Mouse (Mus musculus) fibroblast of lung, adult 2 months (primary cell): ENCODE measurements around the gene S1pr2.
A peak's percentile ranks its signal among the peaks of the same experiment; 100 is the strongest.

Source experiments
- DNase-seq: peaks from one replicate; pipeline ENCODE4 v3.0.0-alpha.2; 2011; ENCODE audit warnings: low read depth

The S1pr2 gene

DNA sequence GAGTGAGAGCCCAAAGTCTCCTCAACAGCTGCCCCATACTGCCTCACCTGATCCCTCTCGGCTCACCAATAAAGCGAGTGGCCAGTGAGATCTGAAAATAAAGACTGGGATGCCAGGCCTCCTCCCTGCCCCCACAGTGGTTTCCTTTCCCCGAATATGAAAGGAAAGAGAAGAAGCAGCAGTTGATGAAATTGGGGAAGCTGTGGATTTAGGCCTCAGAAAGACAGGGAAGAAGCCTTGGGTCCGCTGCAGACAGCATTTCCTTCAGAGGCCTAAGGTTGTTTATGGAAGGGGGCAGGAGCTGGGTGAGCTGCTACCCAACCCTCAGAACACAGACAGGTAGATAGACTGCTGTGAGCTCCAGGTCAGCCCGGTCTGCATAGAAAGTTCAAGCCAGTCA lies 9.8 kb downstream of the S1pr2 start:
- DNase-seq: no peak

DNA sequence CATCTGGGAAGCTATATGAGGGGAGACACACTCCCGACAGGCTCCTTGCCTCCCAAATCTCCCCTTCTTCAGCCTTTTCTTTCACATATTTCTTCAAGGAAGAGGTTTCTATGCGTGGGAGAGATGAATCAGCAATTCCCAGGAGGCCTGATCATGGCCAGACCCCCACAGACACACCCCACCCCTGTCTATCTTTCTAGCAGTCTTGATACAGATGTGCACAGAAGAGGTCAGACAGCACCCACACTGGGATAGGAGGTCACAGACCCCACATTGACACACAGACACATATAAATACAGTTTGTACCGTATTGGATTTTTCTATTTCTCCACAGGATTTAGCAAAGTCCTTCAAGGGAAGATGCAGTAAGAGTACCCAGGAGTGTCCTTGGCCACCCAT lies 10.6 kb downstream of the S1pr2 start:
- no peak for DNase-seq

- no peak for DNase-seq
Observed at GRCm38 (mm10) chr9:20965606-20966005, 11.0 kb downstream of the S1pr2 start.

DNA sequence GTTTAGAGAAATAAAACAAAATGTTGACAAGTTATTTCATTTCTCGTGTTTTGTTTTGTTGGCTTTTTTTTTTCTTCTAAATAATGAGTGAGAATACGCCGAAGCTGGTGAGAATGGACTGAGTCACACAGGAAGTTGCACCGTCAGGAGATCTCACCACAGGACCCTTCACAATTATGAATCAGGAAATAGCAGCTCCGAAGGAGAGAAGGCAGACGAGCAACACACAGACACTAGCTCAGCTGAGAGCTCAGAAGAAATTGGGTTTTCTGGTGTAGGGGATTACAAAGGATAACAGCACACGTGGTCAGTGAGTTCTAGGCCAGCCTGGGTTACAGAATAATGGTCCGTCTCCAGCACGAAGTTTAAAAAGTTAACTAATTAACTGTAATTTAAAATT lies 15.0 kb downstream of the S1pr2 start:
- no peak for DNase-seq

DNA sequence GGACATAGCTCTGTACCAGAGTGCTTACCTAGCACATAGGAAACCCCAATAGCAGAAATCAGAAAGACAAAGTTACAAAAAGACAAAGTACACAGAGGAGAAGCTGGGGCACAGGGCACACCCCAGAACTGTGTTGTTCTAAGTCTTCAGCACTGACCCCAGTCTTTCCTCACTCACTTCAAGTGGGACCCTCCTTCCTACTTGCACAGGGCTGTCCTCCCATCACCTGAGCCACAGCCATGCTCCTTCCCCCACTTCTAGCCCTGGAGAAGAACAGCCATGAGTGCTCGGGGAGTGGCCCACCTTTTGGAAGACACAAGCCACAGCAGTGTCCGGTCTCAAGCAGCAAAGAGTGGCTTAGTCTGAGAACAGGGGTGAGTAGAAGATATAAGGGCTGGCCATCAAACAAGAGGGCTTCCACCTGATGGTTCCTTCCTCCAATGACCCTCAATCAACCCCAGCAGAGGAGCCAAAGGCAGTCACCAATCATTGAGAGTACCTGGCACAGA lies 17.1 kb downstream of the S1pr2 start, which contains the start of gene Dnmt1:
Dnmt1 (minus strand) TSS at position 459 of the 509 bp plus-strand sequence.
- DNase-seq: no peak

GRCm38 (mm10) chr9:20956989-20957388 lies 19.6 kb downstream of the S1pr2 start:
- DNase-seq: no peak

DNA sequence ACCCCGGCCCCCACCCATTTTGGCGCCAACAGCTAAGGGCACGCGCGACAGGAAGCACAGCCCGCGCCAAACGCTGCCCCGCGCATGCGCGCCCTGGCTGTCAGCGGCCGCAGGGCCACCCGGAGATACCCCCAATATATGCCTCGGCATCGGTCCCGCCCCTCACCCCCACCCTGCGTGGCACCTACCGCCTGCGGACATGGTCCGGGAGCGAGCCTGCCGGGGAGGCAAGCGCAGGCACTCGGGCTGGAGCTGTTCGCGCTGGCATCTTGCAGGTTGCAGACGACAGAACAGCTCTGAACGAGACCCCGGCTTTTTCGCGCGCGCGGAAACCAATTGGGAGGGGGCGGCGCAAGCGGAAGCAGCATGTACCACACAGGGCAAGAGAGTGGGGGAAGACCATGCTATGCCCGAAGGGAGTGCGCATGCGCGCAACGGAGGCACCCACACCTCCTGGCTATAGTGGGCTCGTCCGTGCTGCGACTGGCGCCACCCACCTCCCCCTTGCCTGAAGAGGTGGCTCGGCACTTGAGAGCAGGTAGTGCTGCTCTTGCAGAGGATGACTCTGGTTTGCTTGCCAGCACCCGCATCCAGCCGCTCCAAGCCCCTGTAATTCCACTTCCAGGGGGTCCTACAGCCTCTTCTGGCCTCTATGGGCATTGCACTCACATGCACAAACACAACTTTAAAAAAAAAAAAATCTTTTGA lies 23.9 kb downstream of the S1pr2 start:
- peak; percentile 74 for DNase-seq

- DNase-seq: no peak
Observed at GRCm38 (mm10) chr9:20951966-20952519, 24.5 kb downstream of the S1pr2 start.

- peak; percentile 67 for DNase-seq
Observed at GRCm38 (mm10) chr9:20951441-20951840, 25.1 kb downstream of the S1pr2 start.

GRCm38 (mm10) chr9:20950419-20950818 lies 26.2 kb downstream of the S1pr2 start:
- no peak for DNase-seq

DNA sequence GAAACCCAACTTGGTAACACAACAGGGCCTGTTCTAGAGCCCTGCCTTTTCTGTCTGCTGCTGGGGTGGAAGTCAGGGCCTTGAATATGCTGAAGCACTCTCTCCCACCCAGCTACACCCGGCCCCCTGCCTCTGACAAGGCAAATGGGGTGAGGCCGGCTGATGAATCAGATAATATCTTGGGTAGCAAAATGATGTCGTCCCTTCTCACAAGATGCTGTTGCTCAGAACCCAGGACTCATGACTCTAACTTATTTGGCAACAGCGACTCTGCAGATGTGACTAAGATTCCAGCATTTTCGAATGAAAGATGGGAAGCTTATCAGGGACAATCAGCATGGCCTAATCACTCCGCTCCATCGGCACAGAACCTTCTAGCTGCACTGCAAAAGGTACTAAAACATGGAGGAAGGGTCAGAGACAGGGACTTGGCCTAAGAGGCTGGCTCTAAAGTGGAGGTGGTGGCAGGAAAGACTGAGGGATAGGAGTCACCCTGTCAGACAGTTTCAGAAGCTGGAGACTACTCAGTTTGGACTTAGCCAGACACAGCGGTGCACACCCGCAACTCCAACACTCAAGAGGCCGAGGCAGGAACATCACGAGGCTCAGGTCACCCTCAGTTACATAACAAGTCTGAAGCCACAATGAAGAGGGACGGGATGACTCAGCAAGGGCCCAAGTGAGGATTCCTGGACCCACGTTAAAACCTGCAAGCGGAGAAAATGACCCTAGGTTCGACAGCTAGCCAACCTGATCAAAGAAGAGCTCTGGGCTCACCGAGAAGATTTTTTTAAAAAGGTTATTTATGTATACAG lies 30.3 kb downstream of the S1pr2 start:
- no peak for DNase-seq

- DNase-seq: peak; percentile 68
Observed at GRCm38 (mm10) chr9:20944697-20945370, 31.7 kb downstream of the S1pr2 start.

- DNase-seq: no peak
Observed at GRCm38 (mm10) chr9:20943911-20944310, 32.7 kb downstream of the S1pr2 start.

DNA sequence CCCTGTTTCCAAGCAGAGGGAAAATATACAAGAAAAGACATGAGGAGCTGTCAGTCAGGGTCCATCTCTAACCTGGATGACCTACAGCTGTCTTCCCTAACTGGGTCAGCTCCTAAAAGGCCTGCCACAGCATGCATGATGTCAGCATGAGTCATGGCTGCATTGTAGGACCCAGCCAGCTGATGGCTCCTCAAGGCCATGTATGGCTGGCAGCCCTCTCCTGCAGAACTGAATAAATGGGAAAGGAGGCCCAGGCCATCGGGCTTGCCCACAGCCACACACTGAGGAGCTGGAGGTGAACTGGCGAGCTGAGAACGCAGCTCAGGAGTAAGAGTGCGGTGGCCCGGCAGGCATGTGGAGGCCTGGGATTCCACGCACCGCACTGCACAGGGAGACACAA lies 33.2 kb downstream of the S1pr2 start:
- no peak for DNase-seq

DNA sequence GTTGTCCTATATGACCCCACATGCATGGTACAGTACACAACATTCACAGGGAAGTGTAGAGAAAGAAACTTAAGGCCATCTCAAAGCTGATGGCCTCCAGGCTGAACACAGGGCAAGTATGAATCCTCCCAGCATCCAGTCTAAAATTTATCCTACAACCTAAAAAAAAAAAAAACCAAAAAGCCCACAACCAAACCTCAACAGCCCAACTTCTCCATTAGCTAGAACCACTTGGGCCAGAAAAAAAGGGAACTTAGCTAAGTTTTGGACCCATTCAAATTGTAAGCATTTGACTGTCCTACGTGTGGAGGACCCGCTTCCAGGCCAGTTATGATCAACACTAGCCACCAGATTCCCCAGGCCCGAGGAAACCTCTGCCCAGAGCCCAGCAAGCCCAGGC lies 53.3 kb downstream of the S1pr2 start:
- no peak for DNase-seq

GRCm38 (mm10) chr9:20916160-20916559 lies 60.4 kb downstream of the S1pr2 start:
- DNase-seq: no peak
